Mouse (Mus musculus) lung, adult 18-20 months (tissue): ENCODE data around the gene Naa15.
"Not testable (repeated sequence)": the region's sequence is repeated elsewhere in the genome, so short reads cannot be mapped to it uniquely, and the experiment has no call there.

Experiments
- DNase-seq, 2 experiments: peaks; one replicate each; pipeline ENCODE4 v3.0.0; 2022; ENCODE audit warnings: mixed read lengths in 2 of 2

Gene Naa15

GRCm38 (mm10) chr3:51415098-51416072 lies at the start of gene Naa15:
Gene Naa15 (plus strand): TSS chr3:51415148.
- DNase-seq = peak; percentile 95 to 97

DNA sequence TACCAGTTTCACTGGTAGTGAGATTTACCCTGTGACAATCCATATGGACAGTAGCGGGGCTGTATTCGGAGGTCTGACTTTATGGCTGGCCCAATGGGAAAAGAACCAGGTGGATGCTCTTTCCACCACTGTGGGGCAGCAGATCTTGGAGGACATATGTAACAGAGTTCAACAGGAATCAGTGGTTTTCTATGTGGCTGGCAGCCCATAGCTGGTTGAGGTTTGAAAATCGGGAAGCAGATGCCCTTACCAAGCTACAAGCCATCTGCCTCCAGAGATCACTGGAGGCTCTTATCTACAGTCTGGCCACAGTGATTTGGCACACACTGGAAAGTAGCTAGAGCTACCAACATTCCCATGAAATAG lies 49.4 kb upstream of the Naa15 start:
- DNase-seq = no peak

- no peak for DNase-seq
Measured at GRCm38 (mm10) chr3:51366926-51367325, 48.0 kb upstream of the Naa15 start.

DNA sequence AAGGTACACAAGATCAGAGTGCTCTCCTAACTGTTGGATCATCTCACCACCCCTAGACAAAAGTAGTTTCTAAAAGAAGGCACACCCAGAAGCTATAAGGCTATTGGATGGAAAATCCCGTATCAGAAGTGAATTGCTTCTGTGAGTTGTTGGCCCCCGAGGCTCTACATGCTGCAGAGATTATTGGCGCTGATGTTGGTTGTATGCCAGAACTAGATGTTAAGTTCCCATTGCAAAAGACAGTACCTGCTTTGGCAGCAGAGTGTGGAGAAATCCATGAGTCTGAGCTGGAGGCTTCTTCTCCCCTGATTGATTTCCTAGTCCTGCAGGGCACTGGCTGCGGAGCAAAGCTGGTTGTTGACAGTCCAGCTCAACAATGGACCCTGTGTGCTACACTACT lies 46.9 kb upstream of the Naa15 start:
- no peak for DNase-seq

DNA sequence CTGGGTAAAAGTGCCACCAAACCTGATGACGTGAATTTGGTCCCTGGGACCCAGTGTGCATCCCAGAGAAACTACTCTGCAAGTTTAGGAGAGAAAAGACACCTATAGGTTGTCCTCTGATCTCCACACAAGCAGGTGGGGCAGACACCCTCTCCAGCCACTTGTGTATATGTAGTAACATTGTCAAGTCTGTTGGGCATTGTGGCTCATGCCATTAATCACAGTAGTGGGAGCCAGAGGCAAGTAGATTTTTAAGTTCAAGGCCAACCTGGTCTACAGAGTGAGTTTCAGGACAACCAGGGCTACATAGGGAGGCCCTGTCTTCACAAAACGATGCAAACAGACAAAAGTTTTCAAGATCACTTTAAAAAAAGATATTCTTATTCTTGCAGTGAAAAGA lies 43.1 kb upstream of the Naa15 start:
- no peak for DNase-seq

DNA sequence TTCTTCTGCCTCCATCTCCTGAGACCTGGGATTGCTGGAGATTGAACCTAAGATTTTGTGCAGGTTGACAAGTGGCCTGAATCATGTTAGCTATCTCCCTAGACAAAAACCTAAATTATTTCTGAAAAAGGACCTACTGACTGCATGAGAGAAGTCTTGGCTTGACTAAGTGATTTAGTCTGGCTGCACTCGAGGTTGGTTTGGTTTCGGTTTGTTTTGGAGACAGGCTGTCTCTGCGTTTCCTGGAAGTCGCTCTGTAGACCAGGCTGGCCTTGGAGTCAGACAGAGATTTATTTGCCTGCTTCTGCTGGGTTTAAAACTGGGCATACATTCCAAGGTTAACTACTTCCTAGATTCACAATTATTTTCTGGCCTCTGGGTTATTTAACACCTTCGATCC lies 42.1 kb upstream of the Naa15 start:
- no peak for DNase-seq

- no peak for DNase-seq
Measured at GRCm38 (mm10) chr3:51373544-51373943, 41.4 kb upstream of the Naa15 start.

DNA sequence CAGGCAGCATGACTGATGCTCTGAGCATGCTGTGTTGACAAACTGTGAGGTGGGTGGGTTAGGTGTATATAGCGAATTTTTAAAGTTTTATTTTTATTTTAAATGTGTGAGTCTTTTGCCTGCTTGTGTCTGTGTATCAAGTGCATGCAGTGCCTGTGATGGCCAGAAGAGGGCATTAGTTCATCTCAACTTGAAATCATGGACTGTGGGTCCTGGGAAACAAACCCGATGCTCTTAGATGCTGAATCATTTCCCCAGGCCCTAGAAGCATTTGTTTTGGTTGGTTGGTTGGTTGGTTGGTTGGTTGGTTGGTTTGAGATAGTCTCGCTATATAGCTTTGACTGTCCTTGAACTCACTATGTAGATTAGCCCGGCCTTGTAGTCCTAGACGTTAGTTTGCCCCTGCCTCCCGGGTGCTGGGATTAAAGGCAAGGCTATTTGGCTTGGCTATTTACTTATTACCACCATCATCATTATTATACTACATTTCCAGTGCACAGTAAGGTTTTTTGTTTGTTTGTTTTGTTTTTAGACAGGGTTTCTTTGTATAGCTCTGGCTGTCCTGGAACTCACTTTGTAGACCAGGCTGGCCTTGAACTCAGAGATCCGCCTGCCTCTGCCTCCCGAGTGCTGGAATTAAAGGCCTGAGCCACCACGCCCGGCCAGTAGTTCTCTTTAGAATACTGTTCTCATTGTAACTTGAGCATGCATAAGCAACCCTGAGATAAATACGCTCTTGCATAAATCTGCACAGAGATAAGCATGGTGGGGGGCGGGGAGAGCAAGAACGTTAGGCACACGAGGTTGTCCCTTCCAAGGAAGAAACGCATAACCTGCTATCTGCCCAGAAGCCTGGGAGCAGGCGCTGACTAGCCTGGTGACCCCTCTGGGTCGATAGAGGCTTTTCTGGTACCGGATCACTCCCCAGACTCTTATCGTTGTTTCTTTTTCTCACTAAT lies 39.4 kb upstream of the Naa15 start:
- DNase-seq = peak; percentile 44 to 50

DNA sequence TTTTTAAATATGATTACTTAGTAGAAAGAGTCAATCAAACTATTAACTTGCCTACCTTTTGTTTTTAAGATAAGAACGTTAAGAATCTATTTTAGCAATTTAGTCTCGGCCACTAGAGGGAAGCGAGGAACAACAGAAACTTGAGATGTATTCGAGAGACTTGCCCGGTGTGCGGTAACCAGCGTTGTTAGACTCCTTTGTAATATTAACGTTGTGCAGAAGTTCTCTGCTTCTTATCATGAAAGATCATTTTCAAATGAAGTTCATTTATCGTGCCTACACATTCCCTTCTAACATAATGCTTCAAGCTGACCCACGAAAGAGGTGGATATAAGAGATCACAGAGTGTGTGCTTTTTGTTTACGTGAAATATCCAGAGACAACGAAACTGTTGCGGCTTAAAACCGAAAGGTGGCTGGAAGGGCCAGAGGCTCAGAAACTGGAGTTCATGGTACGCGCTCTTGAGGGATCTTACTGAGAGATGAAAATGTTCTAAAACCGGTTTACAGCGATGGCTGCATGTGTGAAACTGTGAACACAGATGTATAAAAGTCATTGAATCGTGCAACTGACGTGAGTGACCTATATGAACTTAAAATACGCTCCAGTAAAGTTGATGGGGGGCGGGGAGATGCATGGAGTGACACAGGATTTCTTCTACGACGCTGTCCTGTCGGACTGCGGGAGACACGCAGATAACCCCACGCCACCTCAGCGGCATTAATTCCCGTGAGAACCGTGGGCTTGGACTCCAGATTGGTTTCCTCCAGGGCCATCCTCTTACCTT lies 36.9 kb upstream of the Naa15 start:
- DNase-seq = peak; percentile 18 to 46

GRCm38 (mm10) chr3:51378665-51378946 lies 36.3 kb upstream of the Naa15 start:
- no peak for DNase-seq

GRCm38 (mm10) chr3:51379786-51380659 lies 34.9 kb upstream of the Naa15 start:
- DNase-seq = peak in 1 of 2 experiments; percentile 19

GRCm38 (mm10) chr3:51380660-51381014 lies 34.3 kb upstream of the Naa15 start:
- DNase-seq = no peak

GRCm38 (mm10) chr3:51383409-51383808 lies 31.5 kb upstream of the Naa15 start:
- DNase-seq = no peak

DNA sequence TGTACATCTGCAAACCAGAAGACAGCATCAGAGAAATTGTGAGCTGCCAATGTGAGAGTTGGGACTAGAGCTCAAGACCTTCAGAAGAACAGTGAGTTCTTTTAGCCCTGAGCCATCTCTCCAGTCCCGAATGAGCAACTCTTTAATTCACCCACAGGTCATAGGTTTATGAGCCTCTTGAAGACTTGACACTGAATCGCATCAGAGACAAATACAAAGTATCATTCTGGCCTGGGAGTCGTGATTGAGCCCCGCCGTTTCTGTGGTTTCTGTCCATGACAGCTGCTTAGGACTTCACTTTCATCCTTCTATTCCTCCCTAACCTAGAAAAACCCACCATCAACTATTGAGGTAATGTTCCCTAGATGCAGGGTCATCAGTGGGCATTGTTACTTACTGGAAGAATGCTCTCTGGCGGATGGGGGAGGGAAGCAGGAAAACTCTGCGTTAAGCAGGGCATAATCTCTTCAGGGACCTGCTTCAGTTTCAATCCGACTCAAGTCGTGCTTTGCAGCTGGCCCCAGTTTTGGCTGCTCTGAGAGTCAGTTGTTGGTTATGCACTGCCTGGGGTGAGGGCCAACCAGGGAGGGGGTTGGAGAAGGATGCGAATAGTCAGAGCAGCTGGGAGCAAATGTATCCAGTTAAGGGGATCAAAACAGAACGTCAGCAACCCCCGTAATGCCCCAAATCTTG lies 28.4 kb upstream of the Naa15 start:
- DNase-seq = no peak

DNA sequence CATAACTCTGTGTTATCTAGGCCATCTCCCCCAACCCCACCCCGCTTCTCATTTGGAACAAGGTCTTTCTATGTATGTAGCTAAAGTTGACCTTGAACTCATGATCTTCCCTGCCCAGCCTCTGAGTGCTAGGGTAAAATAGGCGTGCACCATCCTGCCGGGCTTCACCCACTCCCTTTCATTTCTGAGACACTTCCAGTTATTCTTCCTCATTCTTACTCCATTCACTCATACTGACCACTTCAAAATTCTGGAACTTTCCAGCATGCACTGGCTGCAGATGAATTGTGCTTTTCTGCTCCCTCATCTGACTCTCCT lies 27.9 kb upstream of the Naa15 start:
- DNase-seq = no peak

DNA sequence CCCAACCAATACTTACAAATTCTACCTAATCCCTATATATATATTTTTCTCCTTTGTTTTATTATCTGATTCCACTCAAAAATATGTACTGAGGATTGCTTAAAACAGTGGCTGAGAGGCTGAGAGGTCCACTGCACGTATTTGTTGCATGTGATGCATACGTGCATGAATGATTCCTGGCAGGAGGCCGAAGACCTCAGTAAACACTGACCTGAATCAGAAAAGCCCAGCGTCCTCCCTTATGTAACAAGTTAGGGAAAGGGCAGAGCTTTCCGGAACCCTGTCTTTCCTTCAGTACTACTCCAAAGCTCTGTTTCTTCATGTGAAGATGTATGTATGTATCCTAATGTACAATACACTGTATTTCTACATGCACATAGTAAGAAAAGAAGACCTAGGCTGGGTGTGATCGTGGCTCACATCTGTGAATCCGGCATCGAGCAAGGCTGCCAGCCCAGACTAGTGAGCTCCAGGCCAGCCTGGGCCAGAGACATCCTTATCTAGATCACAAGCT lies 27.0 kb upstream of the Naa15 start:
- DNase-seq = no peak

DNA sequence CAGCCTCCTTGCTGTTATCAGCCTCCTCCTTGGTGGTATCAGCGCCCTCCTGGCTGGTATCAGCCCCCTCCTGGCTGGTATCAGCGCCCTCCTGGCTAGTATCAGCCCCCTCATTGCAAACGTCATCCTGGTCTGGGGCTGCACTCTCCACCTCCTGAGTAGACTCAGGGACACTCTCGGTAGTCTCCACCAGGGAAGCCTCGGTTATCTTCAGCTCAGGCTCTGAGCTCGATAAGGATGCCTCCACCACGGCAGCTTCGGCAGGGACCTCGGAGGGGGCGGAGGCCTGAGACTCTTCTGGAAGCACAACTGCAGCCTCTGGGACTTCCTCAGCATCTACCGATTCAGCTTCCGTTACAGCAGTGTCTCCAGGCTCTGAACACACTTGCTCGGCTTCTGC lies 26.0 kb upstream of the Naa15 start:
- no peak for DNase-seq

DNA sequence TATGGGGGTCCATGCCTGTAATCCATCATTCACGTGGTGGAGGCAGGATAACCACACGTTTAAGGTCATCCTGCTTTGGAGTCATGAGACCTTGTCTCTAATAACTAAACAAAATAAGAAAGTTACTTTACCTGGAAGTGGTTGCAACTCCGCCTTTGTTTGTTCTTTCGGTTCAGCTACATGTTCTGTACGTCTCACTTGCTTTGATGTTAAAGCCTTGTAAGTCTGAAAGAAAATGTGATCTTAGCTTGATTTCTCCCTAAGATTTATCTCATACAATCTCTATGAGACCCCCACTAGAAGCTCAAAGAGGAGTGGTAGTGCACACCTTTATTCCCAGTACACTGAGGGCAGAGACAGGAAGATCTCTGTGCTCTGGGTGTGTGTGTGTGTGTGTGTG lies 23.9 kb upstream of the Naa15 start:
- no peak for DNase-seq

- DNase-seq = no peak
Measured at GRCm38 (mm10) chr3:51391591-51391990, 23.4 kb upstream of the Naa15 start.

GRCm38 (mm10) chr3:51393018-51393417 lies 21.9 kb upstream of the Naa15 start:
- DNase-seq = not testable (repeated sequence)

DNA sequence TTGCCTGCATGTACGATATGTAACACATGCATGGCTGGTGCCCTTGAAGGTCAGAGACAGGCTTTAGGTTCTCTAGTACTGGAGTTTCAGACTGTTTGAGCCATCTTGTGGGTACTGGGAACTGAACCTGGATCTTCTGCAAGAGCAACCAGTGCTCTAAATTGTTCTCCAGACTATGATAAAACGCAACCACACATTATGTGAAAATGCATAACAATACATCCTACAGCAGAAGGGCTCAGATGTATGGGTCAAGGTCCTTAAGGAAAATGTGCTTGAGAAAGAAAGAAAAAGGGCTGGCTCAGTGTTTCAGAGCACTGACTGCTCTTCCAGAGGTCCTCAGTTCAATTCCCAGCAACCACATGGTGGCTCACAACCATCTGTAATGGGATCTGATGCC lies 21.3 kb upstream of the Naa15 start:
- no peak for DNase-seq
